Mouse (Mus musculus): ENCODE measurements at regions not wholly inside any gene's neighbourhood (a gene's known extent, or its start where the extent isn't known, plus 50 kb on each side); places are given as distances from the start of the nearest gene placed in this dataset.

GRCm38 (mm10) chr8:126656554-126657260 lies 62.9 kb upstream of the Irf2bp2 start:
- no peak for TF ChIP-seq POLR2A (IDR thresholded peaks at IDR 0.05; ENCODE audit: borderline replicate concordance, control insufficient read depth, low read depth, low read length)
- no peak for TF ChIP-seq CTCF (IDR thresholded peaks at IDR 0.05; ENCODE audit: control insufficient read depth, insufficient read depth, low read length)

All from bone marrow, adult 2 months (tissue).